Mouse (Mus musculus): ENCODE results near the gene Brox. TPM values are rescaled to one million over a fixed set of nuclear protein-coding genes. Genes with fewer than 3 reads are reported as not detected.

The Brox gene
- polyA plus RNA-seq, 1 experiment = 80.5 TPM

DNA sequence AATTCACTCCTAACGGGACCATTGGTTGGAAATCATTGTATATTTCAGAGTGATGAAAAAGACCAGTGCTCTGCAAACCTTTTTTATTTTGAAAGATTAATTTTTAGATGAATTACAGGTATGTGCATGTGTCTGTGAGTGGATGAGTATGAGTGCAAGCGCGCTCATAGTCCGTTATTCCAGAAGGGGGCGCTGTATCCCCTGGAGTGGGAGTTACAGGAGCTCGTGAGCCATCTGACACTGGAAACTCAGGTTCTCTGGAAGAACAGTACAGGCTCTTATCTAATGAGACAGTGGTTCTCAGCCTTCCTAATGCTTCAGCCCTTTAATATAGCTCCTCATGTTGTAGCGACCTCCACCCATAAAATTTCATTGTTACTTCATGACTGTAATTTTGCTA lies 53.8 kb downstream of the Brox start:
- H3K4me1 ChIP-seq (ENCODE audit: control insufficient read depth, insufficient read depth, low read length) = peaks cover 5% of the 10 kb centered on the region; the same call in 1 of the 2 replicates
- H3K4me3 ChIP-seq (ENCODE audit: insufficient read depth, low read length) = no peak overlapping the region
- H3K27ac ChIP-seq (ENCODE audit: insufficient read depth, low read depth, low read length) = no peak overlapping the region
- TF ChIP-seq POLR2A (IDR thresholded peaks at IDR 0.05; ENCODE audit: borderline replicate concordance, low read depth, low read length) (no peak), CTCF (IDR thresholded peaks at IDR 0.05; ENCODE audit: low read depth, low read length) (peak; percentile 44)

- no peak overlapping the region for H3K4me3 ChIP-seq (ENCODE audit: insufficient read depth, low read length)
- no peak for TF ChIP-seq POLR2A (IDR thresholded peaks at IDR 0.05; ENCODE audit: borderline replicate concordance, low read depth, low read length)
- no peak for TF ChIP-seq CTCF (IDR thresholded peaks at IDR 0.05; ENCODE audit: low read depth, low read length)
- H3K27ac ChIP-seq (ENCODE audit: insufficient read depth, low read depth, low read length) = no peak overlapping the region
Observed at GRCm38 (mm10) chr1:183237901-183238300, 59.2 kb downstream of the Brox start.

DNA sequence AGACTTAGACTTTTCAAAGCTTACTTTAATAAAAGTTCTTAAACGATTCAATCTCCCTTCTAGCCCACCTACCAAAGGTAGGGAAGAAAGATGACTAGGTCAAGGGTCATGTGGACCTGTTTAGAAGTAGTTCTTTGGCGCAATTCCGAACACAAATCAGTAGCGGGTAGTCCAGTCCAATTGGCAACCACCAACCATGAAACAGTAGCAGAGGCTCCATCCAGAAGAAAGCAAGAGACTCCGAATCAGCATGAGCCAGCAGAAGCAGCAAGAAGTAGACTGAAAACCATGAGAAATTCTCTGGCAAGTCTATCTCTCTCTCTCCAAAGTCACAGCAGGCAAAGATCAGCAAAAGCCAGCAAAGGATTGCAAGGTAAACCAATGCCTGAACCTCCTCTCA lies 60.6 kb downstream of the Brox start:
- TF ChIP-seq POLR2A (IDR thresholded peaks at IDR 0.05; ENCODE audit: borderline replicate concordance, low read depth, low read length) = no peak
- TF ChIP-seq CTCF (IDR thresholded peaks at IDR 0.05; ENCODE audit: low read depth, low read length) = no peak
- no peaks in the 10 kb centered on the region for H3K4me1 ChIP-seq (ENCODE audit: control insufficient read depth, insufficient read depth, low read length)
- no peak overlapping the region for H3K27ac ChIP-seq (ENCODE audit: insufficient read depth, low read depth, low read length)
- no peak overlapping the region for H3K4me3 ChIP-seq (ENCODE audit: insufficient read depth, low read length)

More at GRCm38 (mm10) chr1:183237901-183238300, 59.2 kb downstream of the Brox start:
- no peaks in the 10 kb centered on the region for H3K4me1 ChIP-seq (ENCODE audit: control insufficient read depth, insufficient read depth, low read length)

DNA sequence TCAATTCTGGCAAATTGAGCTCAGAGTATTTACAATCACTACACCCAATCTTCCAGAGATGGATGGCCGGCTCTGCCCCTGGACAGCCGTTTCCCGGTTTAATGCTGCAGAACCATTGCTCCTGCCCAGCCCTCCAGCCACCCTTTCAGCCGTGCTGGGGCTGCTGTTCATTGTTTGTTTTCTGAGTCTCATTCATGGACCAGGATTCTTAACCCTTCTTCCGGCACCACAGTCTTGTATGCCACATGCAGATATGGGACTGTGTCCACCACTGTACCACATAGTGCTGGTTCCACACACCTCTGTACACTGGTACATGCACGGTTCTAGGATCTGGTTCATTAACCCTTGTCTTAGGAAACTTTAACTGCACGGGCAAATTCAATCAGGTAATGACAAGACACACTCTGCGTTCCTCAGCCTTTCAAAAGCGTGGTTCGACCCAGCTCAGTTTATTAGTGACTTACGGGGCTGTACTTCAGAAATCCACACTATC lies 63.3 kb downstream of the Brox start:
- no peaks in the 10 kb centered on the region for H3K4me1 ChIP-seq (ENCODE audit: control insufficient read depth, insufficient read depth, low read length)
- no peak overlapping the region for H3K4me3 ChIP-seq (ENCODE audit: insufficient read depth, low read length)
- no peak overlapping the region for H3K27ac ChIP-seq (ENCODE audit: insufficient read depth, low read depth, low read length)
- TF ChIP-seq POLR2A (IDR thresholded peaks at IDR 0.05; ENCODE audit: borderline replicate concordance, low read depth, low read length) = no peak
- no peak for TF ChIP-seq CTCF (IDR thresholded peaks at IDR 0.05; ENCODE audit: low read depth, low read length)

DNA sequence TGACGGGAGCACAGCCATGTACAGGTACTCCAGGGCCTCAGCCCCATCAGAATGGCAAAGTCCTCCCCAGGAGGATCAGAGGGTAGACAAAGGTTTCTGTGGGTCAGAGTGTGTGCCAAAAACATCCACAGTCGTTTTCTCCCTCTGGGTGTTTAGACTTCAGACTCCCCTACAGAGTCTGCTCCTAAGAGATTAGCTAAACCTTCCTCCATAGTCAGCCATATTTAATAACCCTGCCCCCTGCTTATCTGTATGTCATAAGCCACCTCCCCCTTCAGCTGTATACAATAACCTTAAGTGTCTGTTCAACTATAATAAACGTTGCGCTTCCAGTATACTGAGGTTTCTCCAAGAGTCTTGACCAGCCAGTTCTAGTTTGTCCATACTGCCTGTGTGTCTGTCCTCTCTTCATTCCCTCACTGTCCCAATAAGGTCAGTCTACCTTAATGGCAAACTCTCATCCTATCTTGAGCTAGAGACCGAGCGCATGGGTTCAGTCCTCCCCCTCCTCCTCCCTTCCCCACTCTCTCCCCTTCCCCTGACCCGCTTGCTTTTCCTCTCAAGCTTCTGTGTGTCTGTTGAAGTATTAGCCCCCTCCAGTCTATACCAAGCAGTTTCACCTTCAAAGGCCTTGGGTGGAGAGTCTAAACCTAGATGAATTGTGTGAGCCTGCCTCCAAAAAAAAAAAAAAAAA lies 63.9 kb downstream of the Brox start:
- TF ChIP-seq POLR2A (IDR thresholded peaks at IDR 0.05; ENCODE audit: borderline replicate concordance, low read depth, low read length) (no peak), CTCF (IDR thresholded peaks at IDR 0.05; ENCODE audit: low read depth, low read length) (no peak)
- Histone ChIP-seq H3K4me1 (ENCODE audit: control insufficient read depth, insufficient read depth, low read length) (no peaks in the 10 kb centered on the region), H3K4me3 (ENCODE audit: insufficient read depth, low read length) (no peak overlapping the region), H3K27ac (ENCODE audit: insufficient read depth, low read depth, low read length) (no peak overlapping the region)

DNA sequence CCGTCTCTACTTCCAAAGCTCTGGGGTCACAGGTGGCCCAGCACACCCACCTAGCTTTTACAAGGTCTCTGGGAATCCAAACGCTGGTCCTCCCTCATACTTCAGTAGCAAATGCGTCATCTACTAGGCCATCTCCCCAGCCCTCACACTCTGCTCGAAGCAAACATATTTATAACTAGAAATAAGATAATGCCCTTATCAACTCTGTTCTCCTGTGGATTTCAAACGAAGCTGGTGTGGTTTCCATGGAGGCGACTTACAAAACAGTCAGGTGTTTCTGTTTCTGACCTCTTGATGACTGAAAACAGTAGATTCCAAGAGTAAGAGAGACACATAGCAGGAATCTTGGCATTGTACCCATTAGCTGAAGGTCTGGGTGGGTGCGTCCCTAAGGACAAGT lies 69.6 kb downstream of the Brox start:
- H3K4me3 ChIP-seq (ENCODE audit: insufficient read depth, low read length) = no peak overlapping the region
- H3K27ac ChIP-seq (ENCODE audit: insufficient read depth, low read depth, low read length) = no peak overlapping the region
- H3K4me1 ChIP-seq (ENCODE audit: control insufficient read depth, insufficient read depth, low read length) = no peaks in the 10 kb centered on the region
- TF ChIP-seq POLR2A (IDR thresholded peaks at IDR 0.05; ENCODE audit: borderline replicate concordance, low read depth, low read length) (no peak), CTCF (IDR thresholded peaks at IDR 0.05; ENCODE audit: low read depth, low read length) (no peak)

Other genes starting within 250 kb of the Brox start
- gene Disp1, start 75.7 kb downstream of the Brox start, polyA plus RNA-seq (2012; ENCODE audit: insufficient read depth, insufficient read length, missing spikeins) = 5.4 and 7.2 TPM in 2 replicates
- gene Aida, start 679 bp downstream of the Brox start, polyA plus RNA-seq (2012; ENCODE audit: insufficient read depth, insufficient read length, missing spikeins) = 52.2 and 68.8 TPM in 2 replicates
- gene Mia3, start 72.3 kb upstream of the Brox start, polyA plus RNA-seq (2012; ENCODE audit: insufficient read depth, insufficient read length, missing spikeins) = 127 and 149 TPM in 2 replicates
- 8.1 TPM in 2 replicates for gene Taf1a, start 91.7 kb upstream of the Brox start, polyA plus RNA-seq (2012; ENCODE audit: insufficient read depth, insufficient read length, missing spikeins)
- gene Hhipl2, start 120.9 kb upstream of the Brox start, polyA plus RNA-seq (2012; ENCODE audit: insufficient read depth, insufficient read length, missing spikeins) = not detected in 2 replicates

Data from bone marrow macrophage, adult 2 months (primary cell).